Mouse (Mus musculus) spleen, postnatal 14 days (tissue): ENCODE data around the gene Slc25a1.
A peak's percentile ranks its signal among the peaks of the same experiment; 100 is the strongest.

Experiments
- DNase-seq, 2 experiments: peaks; one replicate each; pipeline ENCODE4 v3.0.0; 2021 to 2022; ENCODE audit warnings: low spot score in 2 of 2

Slc25a1 gene

GRCm38 (mm10) chr16:17921325-17922162, 6.5 kb downstream of the Slc25a1 start:
- peak; percentile 85 to 92 for DNase-seq

GRCm38 (mm10) chr16:17920586-17920985, 7.4 kb downstream of the Slc25a1 start:
- DNase-seq, result no peak

- DNase-seq, result no peak
Measured at GRCm38 (mm10) chr16:17914307-17915249, 13.4 kb downstream of the Slc25a1 start, which contains the start of gene Gsc2. Gene Gsc2 (minus strand): TSS chr16:17915059.

DNA sequence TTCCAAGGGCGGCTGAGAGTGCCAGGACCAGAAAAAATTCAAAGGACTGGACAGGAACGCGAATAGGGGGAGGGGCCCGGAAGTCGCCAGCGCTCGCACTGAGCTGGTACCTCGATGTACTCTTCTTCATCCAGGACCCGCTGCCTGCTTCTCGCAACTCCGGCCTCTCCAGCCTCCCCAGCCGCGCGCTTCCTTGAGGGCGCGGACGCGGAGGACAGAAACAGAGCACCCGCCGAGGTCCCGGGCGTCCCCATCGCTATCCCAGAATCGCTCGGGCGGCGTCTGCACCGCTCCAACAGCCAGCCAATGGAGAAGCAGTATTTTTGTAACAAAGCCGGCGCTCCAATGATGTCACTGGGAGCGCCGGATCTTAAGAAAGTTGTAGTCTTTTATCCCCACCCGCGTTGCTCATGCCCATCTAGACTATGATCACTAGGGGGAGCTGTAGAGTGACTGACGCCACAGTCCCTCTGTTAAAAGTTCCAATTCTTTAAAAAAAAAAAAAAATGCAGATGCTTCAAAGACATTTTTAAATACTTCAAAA, 16.9 kb downstream of the Slc25a1 start, which contains the start of gene Ess2:
Ess2 (minus strand) TSS at position 297 of the 544 bp plus-strand sequence.
- peak; percentile 69 to 80 for DNase-seq

- DNase-seq, result no peak
Measured at GRCm38 (mm10) chr16:17898462-17898861, 29.6 kb downstream of the Slc25a1 start, which contains the start of the genes Dgcr2 and Tssk2. Gene Dgcr2 (minus strand): TSS chr16:17898562. Gene Tssk2 (plus strand): TSS chr16:17898637.

DNA sequence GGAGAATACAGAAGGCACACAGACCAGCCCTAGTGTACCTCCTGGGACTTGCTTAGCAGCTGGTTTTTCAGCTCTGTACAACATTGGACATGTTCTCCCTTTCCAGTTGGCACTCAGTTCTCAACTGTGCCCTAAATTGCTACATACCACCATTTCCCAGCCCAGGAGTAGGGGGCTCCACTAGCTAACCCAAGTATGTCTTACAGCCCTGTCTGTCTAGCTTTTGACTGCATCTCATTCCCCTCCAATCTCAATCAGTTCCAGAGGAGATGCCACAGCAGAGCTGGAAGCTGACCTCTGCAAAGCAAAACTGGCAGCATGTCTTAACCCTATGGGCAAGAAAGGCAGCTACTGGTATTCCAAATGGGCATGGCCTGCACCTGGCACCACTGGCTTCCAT, 31.9 kb downstream of the Slc25a1 start:
- DNase-seq, result no peak

DNA sequence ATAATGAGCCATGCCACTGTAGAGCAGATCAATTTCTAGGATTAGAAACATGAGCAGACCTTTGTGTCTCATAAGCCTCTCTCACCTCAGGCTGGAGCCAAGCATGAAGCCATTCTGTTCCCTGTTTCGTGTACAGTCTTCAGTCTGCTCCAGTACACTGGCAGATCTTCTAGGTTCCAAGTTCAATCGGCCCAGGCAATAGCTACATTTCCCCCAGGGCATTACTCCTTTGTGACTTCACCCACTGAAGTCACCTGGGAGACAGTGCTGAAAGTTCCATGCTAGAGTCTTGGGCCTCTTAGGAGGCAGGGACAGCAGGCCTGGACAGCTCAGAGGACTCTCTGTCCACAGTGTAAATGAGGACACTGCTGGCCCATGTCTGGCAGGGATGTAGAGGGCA, 34.1 kb downstream of the Slc25a1 start, which contains the start of gene Tssk1:
Tssk1 (plus strand) TSS at position 301 of the 400 bp plus-strand sequence.
- no peak for DNase-seq

DNA sequence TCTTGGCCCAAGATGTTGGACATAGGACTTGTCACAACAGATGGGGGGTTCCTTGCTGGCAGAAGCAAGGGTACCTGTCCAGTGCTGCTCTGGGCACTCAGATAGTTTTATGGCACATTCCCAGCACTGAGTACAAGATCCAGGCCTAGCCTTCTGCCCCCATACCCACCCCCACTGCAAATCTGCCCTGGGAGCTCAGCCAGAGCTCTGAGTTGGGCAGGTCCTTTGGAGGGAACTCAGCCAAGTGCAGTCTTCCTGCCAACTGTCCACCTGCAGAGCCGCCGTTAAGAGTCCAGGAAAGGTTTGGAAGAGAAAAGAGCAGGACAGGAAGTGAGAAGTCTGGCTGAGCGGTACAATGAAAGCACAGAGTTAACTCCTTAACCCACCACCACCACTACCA, 35.4 kb downstream of the Slc25a1 start:
- DNase-seq, result no peak

DNA sequence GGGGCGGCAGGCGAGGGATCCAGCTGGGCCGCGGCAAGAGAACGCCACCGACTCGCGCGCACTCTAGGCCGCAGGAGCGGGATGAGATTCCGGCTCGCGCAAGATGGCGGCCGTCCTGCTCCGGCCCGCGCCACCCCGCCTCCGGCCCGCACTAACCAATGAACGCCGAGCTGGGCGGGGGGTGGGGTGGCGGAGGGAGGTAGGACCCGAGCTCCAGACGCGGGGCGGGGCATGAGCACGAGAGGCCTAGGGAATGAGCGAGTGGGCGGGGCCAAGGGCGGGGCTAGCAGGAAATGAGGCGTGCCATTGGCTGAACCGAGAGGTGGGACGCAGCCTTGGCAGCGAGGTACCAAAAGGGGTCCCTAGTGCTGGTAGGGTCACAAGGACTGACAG, 36.5 kb downstream of the Slc25a1 start, which contains the start of gene Gm20518:
Gm20518 (minus strand) TSS at position 105 of the 393 bp plus-strand sequence.
- peak; percentile 99 for DNase-seq

- peak; percentile 66 to 69 for DNase-seq
Measured at GRCm38 (mm10) chr16:17890917-17891566, 37.0 kb downstream of the Slc25a1 start.

DNA sequence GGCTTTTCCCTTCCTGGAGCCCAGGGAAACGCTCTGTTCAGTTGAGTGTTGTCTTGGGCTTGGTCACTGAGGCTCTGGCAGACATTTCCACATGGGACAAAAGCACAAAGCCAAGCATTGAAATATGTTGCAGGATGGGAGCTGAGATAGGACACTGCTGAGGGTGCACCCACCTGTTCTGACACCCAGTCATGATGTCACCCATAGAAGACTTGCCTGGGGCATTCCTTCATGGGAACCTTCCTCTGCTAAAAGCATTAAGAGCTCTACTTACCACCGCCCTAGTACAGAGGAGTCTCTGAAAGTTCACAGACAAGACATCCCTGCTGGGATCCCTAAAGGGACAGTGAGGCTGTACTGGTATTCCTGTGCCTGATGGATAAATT, 37.7 kb downstream of the Slc25a1 start:
- no peak for DNase-seq

- DNase-seq, result no peak
Measured at GRCm38 (mm10) chr16:17889689-17890341, 38.2 kb downstream of the Slc25a1 start.

DNA sequence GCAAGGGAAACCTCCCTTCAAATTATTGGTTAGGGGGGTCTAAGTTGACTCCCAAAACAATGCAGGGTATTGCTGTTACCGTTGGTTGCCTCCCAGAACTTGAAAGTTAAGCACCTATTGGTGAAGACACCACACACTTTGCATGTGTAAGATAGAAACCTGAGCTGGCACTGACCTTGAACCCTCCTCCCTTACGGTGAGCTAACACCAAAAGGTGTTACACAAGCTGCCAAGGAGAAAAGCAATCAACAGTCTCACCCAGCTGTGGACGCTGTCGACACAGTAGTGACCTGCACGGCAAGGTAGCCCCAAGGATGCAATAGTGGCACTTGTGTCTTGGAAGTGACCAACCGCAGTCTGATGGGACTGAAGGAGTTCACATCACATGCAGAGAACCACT, 43.9 kb downstream of the Slc25a1 start:
- no peak for DNase-seq

DNA sequence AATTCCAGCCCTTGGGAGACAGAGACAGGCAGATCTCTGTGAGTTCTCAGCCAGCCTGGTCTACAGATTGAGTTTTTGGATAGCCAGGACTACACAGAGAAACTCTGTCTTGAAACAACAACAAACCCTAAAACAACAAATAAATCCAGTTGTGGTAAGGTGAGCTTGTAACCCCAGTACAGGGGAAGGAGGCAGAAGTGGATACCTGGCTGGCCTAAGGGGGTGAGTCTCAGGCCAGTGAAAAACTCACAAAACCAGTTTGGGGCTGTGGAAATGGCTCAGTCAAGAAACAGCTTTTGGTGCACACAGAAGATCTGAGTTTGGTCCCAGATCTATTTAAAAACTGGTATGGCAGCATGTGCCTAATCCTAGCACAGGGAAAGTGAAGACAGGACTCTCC, 45.8 kb downstream of the Slc25a1 start:
- DNase-seq, result no peak

DNA sequence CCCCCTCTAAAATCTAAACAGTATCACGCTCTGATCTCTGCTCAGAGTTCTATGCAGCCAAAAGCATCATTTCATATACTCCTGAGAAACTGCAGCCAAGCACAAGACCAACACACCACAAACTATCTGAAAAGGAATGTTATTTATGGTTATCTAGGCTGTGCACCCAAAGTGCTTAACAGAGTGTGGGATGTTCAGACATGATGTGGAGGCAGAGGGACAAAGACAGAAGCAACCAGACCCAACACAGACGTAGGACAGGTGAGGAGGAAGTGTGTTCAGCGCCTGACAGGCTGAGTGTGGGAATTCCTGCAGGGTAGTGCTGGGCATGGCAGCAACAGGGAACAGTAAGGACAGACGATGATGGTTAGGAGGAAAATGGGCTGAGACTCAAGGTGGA, 48.4 kb downstream of the Slc25a1 start:
- DNase-seq, result no peak

- no peak for DNase-seq
Measured at GRCm38 (mm10) chr16:17876096-17876495, 51.9 kb downstream of the Slc25a1 start.
